Mouse (Mus musculus) lung, postnatal 10 days (tissue): ENCODE data around the gene Idua.

Experiments used
- DNase-seq: peaks from one replicate; pipeline ENCODE4 v3.0.0; 2021

The Idua gene

GRCm38 (mm10) chr5:108691152-108691551 is 31.0 kb downstream of the Idua start:
- no peak for DNase-seq

- DNase-seq, result peak; percentile 78
These were observed 32.1 kb downstream of the Idua start, which contains the start of gene Fgfrl1 for GRCm38 (mm10) chr5:108692271-108692670. Gene Fgfrl1, plus strand, starts transcription at chr5:108692382.

- DNase-seq, result peak; percentile 94
These were observed 33.7 kb downstream of the Idua start for GRCm38 (mm10) chr5:108693872-108694288.

GRCm38 (mm10) chr5:108694352-108695261 is 34.5 kb downstream of the Idua start:
- peak; percentile 47 for DNase-seq

DNA sequence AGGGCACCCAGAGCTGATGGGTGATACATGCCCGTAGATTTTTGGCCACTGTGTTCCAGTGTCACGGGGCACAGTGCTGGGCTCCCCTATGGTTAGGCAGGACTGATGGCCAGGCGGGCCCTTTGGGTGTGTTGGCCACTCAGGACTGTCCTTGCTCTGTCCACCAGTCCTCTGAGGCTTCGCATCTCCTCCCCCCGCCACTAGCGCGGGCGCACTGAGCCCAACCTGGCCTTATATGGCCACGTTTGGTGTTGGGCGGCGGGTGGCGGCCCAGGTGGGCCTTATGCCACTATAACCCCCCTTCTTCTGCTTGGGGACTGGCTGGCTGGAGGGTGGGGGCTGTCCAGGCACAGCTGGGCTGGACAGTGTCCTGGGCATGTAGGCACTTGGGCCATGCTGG is 35.7 kb downstream of the Idua start:
- no peak for DNase-seq

- DNase-seq, result no peak
These were observed 36.4 kb downstream of the Idua start for GRCm38 (mm10) chr5:108696542-108696941.

DNA sequence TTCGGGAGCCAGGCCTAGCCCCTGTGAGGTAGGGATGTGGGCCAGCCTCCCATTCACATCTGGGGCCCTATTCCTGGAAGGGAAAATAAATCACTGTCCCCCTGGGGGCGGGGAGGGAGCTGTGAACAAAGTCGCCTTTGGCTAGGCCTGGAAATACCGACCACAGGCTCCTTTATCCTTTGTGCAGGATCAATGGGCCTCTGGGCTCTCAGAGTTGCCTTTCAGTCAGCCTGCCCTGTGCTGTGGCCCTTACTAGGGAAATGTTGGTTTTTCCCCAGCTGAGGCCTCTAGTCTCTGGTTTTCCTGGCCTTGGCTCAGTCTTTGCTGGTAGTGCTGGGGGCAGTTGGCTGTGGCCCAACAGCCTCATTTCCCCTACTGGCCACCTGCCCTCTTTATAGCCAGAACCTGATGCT is 37.2 kb downstream of the Idua start:
- DNase-seq, result no peak

- DNase-seq, result no peak
These were observed 40.2 kb downstream of the Idua start for GRCm38 (mm10) chr5:108700346-108700745.

DNA sequence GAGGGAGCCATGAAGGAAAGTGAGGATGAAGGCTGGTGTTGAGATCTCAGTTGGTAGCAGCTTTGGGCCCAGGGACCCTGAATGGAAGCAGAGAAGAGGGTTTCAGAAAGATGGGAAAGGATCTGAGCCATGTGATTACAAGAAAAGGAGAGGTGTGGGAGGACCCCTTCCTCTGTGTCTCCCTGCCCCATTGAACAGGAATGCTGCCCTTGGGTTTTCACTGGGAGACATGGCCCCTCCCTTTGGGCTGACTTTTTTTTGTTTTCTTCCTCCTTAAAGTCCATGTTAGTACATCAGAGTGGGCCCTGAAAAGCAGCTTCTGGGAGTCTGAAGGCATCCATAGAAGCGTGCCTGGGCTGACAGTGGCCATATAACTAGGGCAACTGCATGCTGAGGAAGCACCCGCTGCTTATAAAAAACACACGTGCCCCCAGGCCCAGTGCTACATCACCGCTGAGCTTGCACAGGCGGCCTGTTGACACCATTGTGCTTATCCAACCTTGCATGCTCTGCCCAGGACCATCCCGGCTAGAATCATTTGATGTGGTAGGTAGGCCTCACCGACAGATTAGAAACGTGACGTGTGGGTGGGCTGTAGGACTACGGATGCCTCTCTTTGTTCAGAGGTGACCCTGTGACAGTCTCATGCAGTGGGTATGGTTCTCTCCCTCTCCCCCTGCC is 41.4 kb downstream of the Idua start:
- no peak for DNase-seq

DNA sequence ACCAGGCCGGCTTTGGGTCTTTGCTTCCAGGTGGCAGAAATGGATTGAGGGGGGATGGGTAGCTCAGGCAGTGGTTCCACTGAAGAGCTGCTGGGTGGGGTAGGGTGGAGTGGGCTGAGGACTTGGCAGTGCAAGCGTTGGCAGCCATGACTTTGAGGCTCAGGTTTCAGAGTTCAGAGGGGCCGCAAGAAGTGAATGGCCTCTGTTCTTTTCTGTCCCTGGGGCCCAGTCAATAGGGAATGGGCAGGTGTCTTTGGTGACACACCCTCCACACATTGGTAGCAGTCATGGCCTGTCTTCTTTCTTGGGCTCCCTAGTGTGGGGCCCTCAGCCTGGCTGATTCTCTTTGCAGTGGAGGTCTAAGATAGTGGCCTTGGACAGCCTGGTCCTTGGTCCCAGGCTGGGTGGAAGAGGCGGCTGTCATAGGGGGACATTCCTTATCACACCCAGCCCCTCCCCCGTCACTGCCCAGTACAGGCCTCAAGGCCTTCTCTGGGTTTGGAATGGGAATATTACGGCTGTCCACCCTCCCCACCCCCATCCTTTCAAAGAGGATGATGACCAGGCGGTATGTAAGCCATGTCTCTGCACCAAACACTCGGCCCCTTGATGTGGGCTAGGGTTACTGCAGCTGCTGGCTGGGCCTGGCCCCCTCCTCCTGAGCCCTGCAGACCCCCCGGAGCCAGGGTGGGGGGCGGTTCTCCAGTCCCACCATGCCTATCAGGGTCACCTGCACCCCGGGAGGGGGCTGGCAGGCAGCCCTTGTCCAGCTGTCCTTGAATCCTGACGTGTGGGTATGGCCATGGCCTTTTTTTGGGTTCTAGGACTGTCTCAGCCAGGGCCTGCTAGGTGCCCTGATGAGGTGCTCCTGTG is 43.9 kb downstream of the Idua start:
- DNase-seq, result no peak

DNA sequence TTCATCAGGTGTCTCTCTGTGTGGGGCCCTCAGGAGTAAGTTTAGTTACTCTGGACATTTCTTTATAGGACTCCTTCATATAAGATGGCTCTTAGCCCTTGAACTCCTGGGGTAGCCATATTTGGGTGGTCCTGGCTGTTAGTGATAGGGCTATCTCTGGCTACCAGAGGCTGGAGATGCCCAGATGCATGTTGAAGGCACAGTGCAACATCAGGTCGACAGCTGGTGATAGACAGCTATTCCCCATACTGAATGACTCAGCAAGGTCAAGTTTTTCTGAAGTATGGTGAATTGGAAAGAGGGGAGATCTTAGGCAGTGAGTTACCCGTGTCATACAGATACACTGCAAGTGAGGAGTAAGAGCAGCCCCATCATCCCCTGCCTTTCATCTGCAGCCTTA is 47.6 kb downstream of the Idua start:
- DNase-seq, result no peak

DNA sequence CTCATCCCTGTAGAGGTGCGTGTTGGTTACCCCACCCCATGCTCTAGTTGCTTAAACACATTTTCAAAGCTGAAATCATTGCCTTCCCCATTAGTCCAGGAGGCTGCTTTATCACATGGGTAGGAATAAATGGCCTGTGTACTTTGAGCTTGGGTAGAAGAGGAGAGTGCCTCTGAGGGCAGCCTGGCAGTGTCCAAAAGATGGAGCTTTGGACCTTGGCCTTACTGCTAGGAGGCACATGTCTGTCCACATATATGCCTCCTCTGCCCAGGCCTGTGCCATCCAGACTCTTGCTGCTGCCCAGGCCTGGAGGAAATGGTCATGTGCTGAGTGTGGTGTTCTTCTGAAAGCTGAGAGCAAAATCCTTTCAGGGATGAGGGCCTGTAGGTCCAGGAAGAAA is 48.3 kb downstream of the Idua start:
- DNase-seq, result no peak

GRCm38 (mm10) chr5:108708981-108709731 is 49.0 kb downstream of the Idua start:
- DNase-seq, result no peak

GRCm38 (mm10) chr5:108711968-108712367 is 51.8 kb downstream of the Idua start:
- DNase-seq, result no peak

GRCm38 (mm10) chr5:108713096-108713495 is 53.0 kb downstream of the Idua start:
- no peak for DNase-seq

- no peak for DNase-seq
These were observed 53.6 kb downstream of the Idua start for GRCm38 (mm10) chr5:108713691-108714090.

DNA sequence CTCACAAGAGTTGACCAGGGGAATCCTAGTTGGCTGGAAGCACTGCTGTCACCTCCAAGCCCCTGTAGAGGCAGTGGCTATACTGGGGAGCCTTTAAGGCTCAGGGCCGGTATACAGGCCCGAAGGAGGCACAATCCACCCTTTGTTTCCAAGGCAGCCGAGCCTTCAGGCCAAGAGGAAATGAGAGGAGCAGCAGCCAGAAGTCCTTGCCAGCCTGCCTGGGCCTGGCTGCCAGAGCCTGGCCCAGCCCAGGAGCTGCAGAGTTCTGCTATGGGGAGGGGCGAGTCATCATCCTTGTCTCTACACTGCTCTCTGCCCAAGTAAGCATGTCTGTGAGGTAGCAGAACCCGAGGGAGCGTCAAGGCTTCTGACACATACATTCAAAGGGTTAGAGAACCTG is 54.0 kb downstream of the Idua start:
- peak; percentile 63 for DNase-seq

- DNase-seq, result no peak
These were observed 55.8 kb downstream of the Idua start for GRCm38 (mm10) chr5:108715974-108716373.

- DNase-seq, result no peak
These were observed 57.9 kb downstream of the Idua start for GRCm38 (mm10) chr5:108718051-108718450.

- DNase-seq, result no peak
These were observed 59.6 kb downstream of the Idua start for GRCm38 (mm10) chr5:108719761-108720160.

DNA sequence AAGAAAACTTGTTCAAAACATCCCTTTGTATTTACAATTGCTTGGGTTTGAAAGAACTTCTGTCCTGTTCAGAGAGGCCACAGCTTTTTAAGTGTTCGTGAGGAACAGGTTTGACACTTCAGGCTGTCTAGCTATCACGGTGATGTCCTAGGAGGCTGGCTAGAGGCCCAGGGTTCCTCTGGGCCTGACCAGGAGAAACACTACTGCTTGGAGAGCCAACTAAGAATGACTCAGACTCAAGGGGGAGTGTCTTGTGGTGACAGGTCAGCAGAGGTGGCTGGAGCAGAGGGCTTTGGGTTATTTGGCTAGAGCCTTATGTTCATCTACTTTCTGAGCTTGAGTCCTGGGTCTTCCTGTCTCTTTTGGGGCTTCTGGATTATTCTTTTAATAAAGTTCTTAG is 63.9 kb downstream of the Idua start:
- no peak for DNase-seq

DNA sequence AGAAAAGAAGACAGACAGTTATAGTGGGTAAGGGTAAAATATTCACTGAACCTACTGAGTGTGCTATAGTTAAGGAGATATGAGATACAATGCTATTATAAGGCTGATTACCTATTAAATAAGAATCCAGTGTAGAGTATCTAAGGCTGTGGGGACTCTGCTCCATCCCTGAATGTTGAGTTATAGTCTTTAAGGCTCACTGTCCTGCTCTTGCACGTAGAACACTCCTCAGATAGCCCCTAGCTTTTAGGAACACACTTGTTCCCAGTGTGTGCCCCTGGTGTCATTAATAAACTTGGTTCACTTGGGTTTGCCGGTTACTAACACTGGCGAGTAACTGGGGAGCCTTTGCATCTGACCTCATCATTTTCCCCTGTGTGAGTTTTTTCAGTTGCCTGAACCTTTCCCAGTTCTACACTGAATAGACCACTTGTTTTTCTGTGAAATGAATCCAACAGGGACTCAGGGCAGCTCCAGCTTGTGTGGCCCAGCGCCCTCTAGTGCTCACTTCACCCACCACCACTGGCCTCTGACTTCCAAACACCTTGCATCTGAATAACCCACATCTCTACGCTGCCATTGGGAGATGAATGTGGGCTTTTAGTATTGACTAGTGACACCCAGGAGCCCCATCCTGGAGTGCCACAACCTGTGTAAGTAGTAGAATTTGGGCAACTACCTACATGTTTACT is 66.6 kb downstream of the Idua start:
- peak; percentile 81 for DNase-seq
